Mouse (Mus musculus) spleen, adult 2 months (tissue): ENCODE results near the gene Tom1l2.

Experiments
- CTCF ChIP-seq: fragments of 200-500 bp; IDR thresholded peaks from 2 replicates; pipeline ENCODE4 v1.5.1; 2011; ENCODE audit warnings: mild to moderate bottlenecking, inconsistent platforms; ENCODE audit not compliant: insufficient read depth, insufficient read length, insufficient replicate concordance; ENCODE audit errors: extremely low read depth
- POLR2A ChIP-seq: fragments of 200-500 bp; IDR thresholded peaks from 2 replicates; pipeline ENCODE4 v1.6.1; 2011; ENCODE audit warnings: low read depth, low read length, inconsistent platforms

DNA sequence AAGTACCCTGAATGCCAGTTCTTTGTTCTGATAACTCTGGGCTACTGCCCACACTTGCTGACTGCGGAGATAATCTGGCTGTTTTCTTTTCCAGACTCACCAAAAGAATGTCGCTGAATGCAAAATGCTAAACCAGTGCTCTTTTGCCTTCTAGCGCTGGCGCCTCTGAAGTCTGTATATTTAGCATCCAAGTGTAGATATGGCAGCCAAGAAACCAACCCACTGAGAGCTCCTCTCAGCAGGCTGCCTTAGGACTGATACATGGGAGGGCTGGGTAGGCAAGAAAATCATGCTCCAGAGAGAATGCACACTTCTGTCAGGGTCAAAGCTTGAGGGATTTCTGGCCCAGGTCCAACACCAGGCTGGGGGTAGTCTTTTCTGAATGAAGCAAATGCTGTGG lies 66.4 kb downstream of the Tom1l2 start:
- TF ChIP-seq POLR2A (no peak), CTCF (no peak)
